Mouse (Mus musculus): ENCODE data around the gene Mreg.

Mreg gene

GRCm38 (mm10) chr1:72196123-72196522, 16.0 kb downstream of the Mreg start:
- DNase-seq (ENCODE audit: low spot score in 2 of 2), result no peak

DNA sequence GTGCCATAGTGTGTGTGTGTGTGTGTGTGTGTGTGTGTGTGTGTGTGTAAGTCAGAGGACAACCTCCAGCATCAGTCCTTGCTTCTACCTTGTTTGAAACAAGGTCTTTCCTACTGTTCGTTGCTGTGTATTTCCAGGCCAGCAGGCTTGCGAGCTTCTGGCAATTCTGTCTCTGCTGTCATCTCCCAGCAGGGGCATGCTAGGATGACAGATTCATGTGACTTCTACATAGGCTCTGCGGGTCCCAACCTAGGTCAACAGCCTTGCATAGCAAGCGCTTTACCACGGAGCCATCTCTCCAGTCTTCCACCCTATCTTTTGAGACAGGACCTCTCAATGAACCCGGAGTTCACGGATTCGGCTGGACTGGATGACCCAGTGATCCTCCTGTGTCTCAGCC, 20.7 kb downstream of the Mreg start:
- no peak for DNase-seq (ENCODE audit: low spot score in 2 of 2)

DNA sequence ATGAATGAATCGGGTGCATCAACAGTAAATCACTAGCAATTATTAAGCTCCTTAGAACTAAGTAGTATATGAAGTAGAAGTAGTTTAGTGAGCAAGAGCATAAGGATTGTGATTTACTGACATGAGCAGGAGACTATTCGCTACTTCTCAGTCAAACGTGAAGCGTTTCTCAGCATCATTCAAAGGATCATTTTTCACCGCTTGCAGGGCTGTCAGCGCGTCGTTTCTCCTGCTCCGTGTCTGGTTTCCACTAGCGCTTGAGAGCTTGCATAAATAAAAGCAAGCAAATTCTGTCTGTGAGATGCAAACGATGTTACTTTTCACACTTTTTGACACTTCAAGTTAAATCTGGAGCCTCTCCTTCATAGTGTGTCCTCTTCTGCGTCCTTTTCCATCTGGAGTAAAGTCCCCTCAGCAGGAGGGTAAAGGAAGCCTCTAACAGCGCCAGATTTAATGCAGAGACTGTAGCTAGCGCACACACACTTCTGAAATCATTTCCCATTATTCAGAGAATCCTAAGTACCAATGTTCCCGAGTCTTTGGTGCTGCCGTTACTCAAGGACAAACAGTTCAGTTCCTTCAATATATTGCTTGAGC, 23.9 kb downstream of the Mreg start:
- DNase-seq (ENCODE audit: low spot score in 2 of 2), result no peak

GRCm38 (mm10) chr1:72187486-72187885, 24.6 kb downstream of the Mreg start:
- DNase-seq (ENCODE audit: low spot score in 2 of 2), result no peak

- no peak for DNase-seq (ENCODE audit: low spot score in 2 of 2)
Observed at GRCm38 (mm10) chr1:72186151-72186550, 26.0 kb downstream of the Mreg start.

GRCm38 (mm10) chr1:72183554-72183953, 28.6 kb downstream of the Mreg start:
- no peak for DNase-seq (ENCODE audit: low spot score in 2 of 2)

DNA sequence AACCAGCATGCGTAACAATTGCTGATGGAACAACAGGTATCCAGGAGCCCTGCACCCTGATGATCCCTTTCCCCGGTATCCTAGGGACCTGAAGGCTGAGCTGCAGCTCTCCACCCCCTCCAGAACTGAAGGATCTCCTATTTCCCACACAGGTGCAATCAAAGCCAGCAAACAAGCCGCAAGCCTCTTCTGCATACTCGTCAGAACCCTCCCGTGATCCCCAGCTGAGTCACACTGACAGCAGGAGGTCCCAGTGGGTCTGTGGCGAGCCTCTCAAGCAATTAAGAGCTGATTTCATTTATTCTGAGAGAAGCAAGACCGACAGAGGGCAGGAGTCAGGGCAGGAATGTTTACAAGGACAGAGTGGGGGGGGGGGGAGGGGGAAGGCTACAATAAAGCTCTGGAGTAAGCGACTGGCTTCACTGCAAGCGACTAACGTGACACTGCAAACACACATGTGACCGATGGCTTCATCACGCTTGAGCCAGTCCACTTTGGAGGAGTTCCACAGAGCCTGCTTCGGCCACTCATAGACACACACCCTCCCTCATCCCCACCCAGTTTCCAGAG, 29.1 kb downstream of the Mreg start:
- DNase-seq (ENCODE audit: low spot score in 2 of 2), result no peak

GRCm38 (mm10) chr1:72179947-72180346, 32.2 kb downstream of the Mreg start:
- DNase-seq (ENCODE audit: low spot score in 2 of 2), result no peak

DNA sequence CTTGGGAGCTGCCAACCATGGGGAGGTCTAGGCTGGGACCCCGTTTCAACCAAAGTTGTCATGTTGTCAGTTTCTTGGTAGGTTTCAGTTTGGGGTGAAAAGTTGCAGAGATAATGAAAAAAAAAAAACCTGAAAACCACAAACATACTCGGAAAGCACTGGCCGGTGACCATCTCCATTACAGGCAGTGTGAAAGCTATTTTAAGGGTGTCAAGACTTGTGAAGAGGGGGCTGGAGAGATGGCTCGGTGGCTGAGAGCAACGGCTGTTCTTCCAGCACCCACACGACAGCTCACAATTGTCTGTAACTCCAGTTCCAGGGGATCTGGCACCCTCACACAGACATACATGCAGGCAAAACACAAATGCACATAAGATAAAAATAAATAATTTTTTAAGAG, 35.9 kb downstream of the Mreg start:
- DNase-seq (ENCODE audit: low spot score in 2 of 2), result no peak

DNA sequence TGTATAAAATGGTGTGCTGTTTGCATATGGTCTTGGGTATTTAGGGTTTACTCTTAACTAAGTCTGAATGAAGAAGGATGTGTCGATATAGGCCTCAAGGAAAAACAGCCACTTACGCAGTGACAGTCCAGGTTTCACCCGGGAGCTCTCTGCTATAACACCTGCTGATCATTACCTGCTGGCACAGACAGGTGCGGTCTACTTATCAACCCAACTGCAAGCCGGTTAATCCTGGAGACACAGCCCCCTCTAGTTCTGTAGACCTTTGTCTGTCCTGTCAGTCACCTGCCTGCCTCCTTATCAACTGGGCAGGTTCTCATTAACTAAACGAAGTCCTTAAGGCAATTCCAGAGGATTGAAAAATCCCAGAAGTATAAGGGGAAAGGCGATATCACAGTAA, 37.9 kb downstream of the Mreg start:
- no peak for DNase-seq (ENCODE audit: low spot score in 2 of 2)

- DNase-seq (ENCODE audit: low spot score in 2 of 2), result no peak
Observed at GRCm38 (mm10) chr1:72173402-72174051, 38.6 kb downstream of the Mreg start.

- DNase-seq (ENCODE audit: low spot score in 2 of 2), result no peak
Observed at GRCm38 (mm10) chr1:72172788-72173187, 39.3 kb downstream of the Mreg start.

DNA sequence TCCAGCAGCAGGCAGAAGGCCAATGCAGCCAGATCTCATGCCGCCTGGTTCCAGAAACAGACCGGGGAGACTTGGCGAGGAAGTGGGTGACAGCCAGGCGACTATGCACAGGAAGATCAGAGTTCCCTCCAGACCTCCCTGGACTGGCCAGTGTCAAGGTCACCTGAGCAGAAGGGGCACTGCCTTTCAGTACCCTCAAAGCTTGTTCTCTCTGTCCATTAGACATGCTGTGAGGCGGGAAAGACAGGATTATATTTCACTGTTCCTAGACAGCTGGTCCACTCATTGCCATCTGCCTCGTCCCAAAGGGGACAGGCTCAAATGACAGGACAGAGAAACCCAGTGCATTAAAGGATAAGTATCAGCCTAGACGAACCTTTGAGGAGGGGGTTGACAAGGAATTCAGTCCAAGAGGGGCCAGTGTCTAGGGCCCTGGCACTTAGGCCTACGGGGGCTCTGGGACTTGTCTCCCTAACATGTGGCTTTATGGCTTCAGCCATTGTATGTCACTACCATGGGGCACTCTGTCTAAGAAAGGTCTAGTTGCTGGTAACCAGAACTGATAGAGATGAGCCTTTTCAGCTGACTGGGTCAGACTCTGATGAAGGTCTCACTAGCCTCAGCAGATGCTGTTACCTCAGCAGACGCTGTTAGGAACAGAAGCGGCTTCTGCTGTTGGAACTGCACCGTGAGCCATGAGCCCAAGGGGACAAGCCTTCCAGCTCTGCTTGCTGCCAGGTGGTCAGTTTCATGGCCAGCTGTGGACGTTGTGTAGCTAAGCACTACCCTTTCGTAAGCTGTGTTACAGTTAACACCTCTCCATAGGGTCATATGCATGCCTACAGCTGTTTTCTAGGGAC, 40.9 kb downstream of the Mreg start:
- DNase-seq (ENCODE audit: low spot score in 2 of 2), result no peak

DNA sequence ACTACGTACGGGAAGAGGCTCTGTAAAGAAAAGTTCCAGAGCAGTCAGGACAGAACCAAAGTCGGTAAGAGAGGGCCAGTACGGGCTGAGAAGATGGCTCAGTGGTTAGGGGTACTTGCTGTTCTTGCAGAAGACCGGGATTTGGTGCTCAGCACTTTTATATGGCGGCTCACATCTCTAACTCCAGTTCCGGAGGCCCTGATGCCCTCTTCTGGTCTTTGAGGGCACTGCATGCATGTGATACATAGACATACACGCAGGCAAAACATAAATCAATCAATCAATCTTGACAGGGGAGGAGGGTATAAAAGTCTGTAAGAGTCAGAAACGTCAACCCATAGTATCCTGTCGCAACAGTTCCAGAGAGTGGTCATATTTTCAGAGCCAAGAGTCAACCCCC, 45.1 kb downstream of the Mreg start:
- DNase-seq (ENCODE audit: low spot score in 2 of 2), result no peak

GRCm38 (mm10) chr1:72166468-72166814, 45.7 kb downstream of the Mreg start:
- no peak for DNase-seq (ENCODE audit: low spot score in 2 of 2)

DNA sequence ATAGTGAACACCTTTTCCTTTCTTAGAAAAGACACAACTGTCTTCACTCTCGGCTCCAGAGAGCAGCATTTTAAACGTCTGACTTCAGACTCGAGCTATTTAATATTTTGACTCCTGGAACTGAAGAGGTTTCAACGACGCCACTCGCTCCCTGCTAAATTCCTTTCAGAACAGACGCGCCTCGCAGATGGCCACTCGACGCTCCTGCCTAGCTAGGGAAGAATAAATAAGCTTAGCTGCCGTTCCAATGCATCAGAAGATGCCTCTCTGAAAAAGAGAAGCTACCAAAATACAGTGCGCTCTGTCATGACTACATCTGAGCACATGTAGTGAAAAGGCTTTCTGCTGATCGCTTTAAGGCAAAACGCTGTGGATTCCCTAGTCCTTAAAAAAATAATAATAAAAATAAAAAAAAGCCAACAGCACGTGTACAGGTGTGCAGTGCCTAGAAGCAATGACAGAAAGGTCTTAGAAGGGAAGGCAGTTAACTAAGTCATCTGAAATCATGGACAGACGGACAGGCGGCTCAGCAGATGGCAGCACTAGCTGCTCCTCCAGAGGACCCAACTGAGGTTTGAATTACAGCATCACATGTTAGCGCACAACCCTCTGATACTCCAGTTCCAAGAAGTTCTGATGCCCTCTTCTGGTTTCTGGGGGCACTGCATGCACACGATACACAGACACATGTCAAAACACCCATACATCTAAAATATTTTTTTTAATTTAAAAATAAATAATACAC, 46.2 kb downstream of the Mreg start:
- DNase-seq (ENCODE audit: low spot score in 2 of 2), result no peak

DNA sequence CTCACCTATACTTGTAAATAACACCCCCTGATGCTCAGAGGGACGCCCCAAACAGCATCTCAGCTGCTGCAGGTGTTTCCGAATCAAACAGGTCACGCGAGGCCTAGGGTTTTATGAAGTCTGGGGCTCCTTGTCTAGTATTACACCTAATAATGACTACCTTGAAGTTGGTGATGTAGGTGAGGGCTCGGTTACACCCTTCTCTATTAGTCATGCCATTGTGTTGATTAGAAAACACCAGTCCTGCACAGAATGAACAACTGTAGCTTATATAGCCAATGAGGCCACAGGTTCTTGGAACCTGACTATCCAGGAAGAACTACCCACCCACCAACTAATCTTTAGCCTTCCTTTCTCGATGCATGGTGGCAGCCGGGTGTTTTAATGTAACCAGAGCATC, 51.8 kb downstream of the Mreg start:
- DNase-seq (ENCODE audit: low spot score in 2 of 2), result no peak

- no peak for DNase-seq (ENCODE audit: low spot score in 2 of 2)
Observed at GRCm38 (mm10) chr1:72145041-72145440, 67.1 kb downstream of the Mreg start.

GRCm38 (mm10) chr1:72144426-72144825, 67.7 kb downstream of the Mreg start:
- no peak for DNase-seq (ENCODE audit: low spot score in 2 of 2)

GRCm38 (mm10) chr1:72141893-72142480, 70.1 kb downstream of the Mreg start:
- peak in 1 of 2 experiments; percentile 44 for DNase-seq (ENCODE audit: low spot score in 2 of 2)

DNA sequence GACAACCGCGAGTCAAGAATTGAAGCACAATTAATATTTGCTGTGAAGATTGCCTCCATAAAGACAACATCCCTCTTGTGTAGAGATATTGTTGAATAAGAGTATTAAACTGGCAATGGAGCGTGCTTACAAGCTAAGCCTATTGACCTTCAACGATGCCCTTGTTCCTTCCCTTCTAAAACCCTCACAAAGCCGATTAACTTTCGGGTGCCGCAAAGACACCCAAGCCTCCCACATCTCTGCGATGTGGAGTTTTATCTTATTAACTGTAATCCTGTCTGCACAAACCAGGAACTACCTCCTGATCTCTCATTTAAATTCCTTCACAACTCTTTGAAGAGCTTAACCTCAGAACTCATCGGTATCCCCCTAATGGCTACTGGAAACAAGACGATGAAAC, 76.0 kb downstream of the Mreg start:
- no peak for DNase-seq (ENCODE audit: low spot score in 2 of 2)

DNA sequence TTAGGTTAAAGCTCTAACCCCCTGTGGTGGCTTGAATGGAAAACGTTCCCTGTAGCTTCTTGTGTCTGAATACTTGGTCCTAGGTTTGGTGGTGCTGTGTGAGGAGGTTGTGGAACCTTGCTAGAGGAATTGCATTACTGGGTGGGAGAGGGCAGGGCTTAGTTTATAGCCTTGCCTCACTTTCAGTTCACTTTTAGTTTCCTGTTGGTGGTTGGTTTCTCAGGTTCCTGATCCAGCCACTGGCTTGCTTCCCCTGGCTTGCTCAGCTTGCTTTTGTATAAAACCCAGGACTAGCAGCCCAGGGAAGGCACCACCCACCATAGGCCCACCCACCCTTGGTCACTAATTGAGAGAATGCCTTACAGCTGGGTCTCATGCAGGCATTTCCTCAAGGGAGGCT, 77.6 kb downstream of the Mreg start:
- DNase-seq (ENCODE audit: low spot score in 2 of 2), result no peak

Data from thymus, postnatal 10 days (tissue).